Mouse (Mus musculus) neural tube, embryonic 13.5 days (tissue): ENCODE results near the gene Enox1. TPM values are rescaled to one million over a fixed set of nuclear protein-coding genes. Genes with fewer than 3 reads are reported as not detected.

Experiments used
- ATAC-seq: fragments of 200-750 bp; cut with Nextera tagmentation; 2 replicates; pipeline ENCODE4 v1.8.0; 2017; ENCODE audit warnings: low read depth, mild to moderate bottlenecking, moderate TSS enrichment, moderate library complexity
- H3K27ac ChIP-seq: fragments of 300-500 bp; sonication (generic); replicated peaks from 2 replicates; pipeline ENCODE4 v1.5.1; 2015; ENCODE audit warnings: moderate library complexity, mild to moderate bottlenecking, inconsistent platforms
- H3K27me3 ChIP-seq: fragments of 300-500 bp; sonication (generic); 2 replicates; pipeline ENCODE4 v1.6.1; 2015; ENCODE audit warnings: mild to moderate bottlenecking, inconsistent platforms
- H3K36me3 ChIP-seq: fragments of 300-500 bp; sonication (generic); 2 replicates; pipeline ENCODE4 v1.6.1; 2015; ENCODE audit warnings: mild to moderate bottlenecking, inconsistent platforms
- H3K4me1 ChIP-seq: fragments of 300-500 bp; sonication (generic); replicated peaks from 2 replicates; pipeline ENCODE4 v1.6.1; 2015; ENCODE audit warnings: inconsistent platforms
- H3K4me2 ChIP-seq: fragments of 300-500 bp; sonication (generic); 2 replicates; pipeline ENCODE4 v1.6.1; 2015; ENCODE audit warnings: inconsistent platforms, mild to moderate bottlenecking, moderate library complexity
- H3K4me3 ChIP-seq: fragments of 300-500 bp; sonication (generic); 2 replicates; pipeline ENCODE4 v1.5.1; 2015; ENCODE audit warnings: mild to moderate bottlenecking, inconsistent platforms
- H3K9ac ChIP-seq: fragments of 300-500 bp; sonication (generic); 2 replicates; pipeline ENCODE4 v1.6.1; 2015; ENCODE audit warnings: moderate library complexity, mild to moderate bottlenecking, inconsistent platforms
- H3K9me3 ChIP-seq: fragments of 300-500 bp; sonication (generic); 2 replicates; pipeline ENCODE4 v1.6.1; 2016; ENCODE audit warnings: inconsistent platforms
- WGBS: fragments of 180-500 bp; shearing (Covaris S2); methylation state at CpG from one replicate; pipeline ENCODE4 v1.1.7; 2015; 5-methylcytosine and 5-hydroxymethylcytosine counted together
- polyA plus RNA-seq: library from polyadenylated mRNA; unstranded; fragments of >200 nt; fragmentation: Nextera tagmentation; extraction: Ambion mirVana; gene quantifications from 2 replicates; pipeline ENCODE4 v1.2.1, GENCODE M21; 2015

The Enox1 gene
- polyA plus RNA-seq, 1 experiment from 2014 or later = 44.9 TPM

GRCm38 (mm10) chr14:77626557-77627507, 470.3 kb downstream of the Enox1 start:
- Histone ChIP-seq H3K27me3 (no peaks in the 10 kb centered on the region), H3K4me2 (no peak overlapping the region), H3K4me3 (no peak overlapping the region), H3K36me3 (no peaks in the 10 kb centered on the region), H3K27ac (peak overlapping the region; percentile 24; the same call in 1 of the 2 replicates), H3K9me3 (no peaks in the 10 kb centered on the region), H3K4me1 (peaks cover 27% of the 10 kb centered on the region), H3K9ac (peak overlapping the region; percentile 18; the same call in 1 of the 2 replicates)
- ATAC-seq = peak; percentile 37; the same call in 1 of the 2 replicates
- 27% methylated on average over 12 of the region's 12 CpGs for WGBS

GRCm38 (mm10) chr14:77632466-77633171, 476.1 kb downstream of the Enox1 start:
- no peak overlapping the region for H3K4me2 ChIP-seq
- no peaks in the 10 kb centered on the region for H3K27me3 ChIP-seq
- H3K9me3 ChIP-seq = no peaks in the 10 kb centered on the region
- ATAC-seq = no peak
- H3K9ac ChIP-seq = no peak overlapping the region
- H3K4me3 ChIP-seq = no peak overlapping the region
- H3K27ac ChIP-seq = no peak overlapping the region
- no peaks in the 10 kb centered on the region for H3K36me3 ChIP-seq
- 93% methylated on average over 10 of the region's 10 CpGs for WGBS
- H3K4me1 ChIP-seq = peaks cover 39% of the 10 kb centered on the region

GRCm38 (mm10) chr14:77633172-77633542, 476.6 kb downstream of the Enox1 start:
- Histone ChIP-seq H3K4me2 (no peak overlapping the region), H3K36me3 (no peaks in the 10 kb centered on the region), H3K4me3 (no peak overlapping the region), H3K27me3 (no peaks in the 10 kb centered on the region), H3K27ac (no peak overlapping the region), H3K9me3 (no peaks in the 10 kb centered on the region), H3K4me1 (peaks cover 36% of the 10 kb centered on the region), H3K9ac (no peak overlapping the region)
- WGBS = 78% methylated on average over 2 of the region's 2 CpGs
- ATAC-seq = no peak

- ATAC-seq = 0 out of 2 replicates have a peak, but pooled peaks have one; percentile 20
- no peak overlapping the region for H3K4me3 ChIP-seq
- H3K27ac ChIP-seq = peak overlapping the region; percentile 59; the same call in 1 of the 2 replicates
- H3K9me3 ChIP-seq = no peaks in the 10 kb centered on the region
- no peaks in the 10 kb centered on the region for H3K27me3 ChIP-seq
- H3K4me1 ChIP-seq = peaks cover 32% of the 10 kb centered on the region
- no peak overlapping the region for H3K4me2 ChIP-seq
- 15% methylated on average over 6 of the region's 6 CpGs for WGBS
- no peak overlapping the region for H3K9ac ChIP-seq
- H3K36me3 ChIP-seq = 0 out of 2 replicates have a peak, but pooled peaks cover 3% of the 10 kb centered on the region
These were observed 480.4 kb downstream of the Enox1 start for GRCm38 (mm10) chr14:77636931-77637330.

GRCm38 (mm10) chr14:77638148-77638547, 481.6 kb downstream of the Enox1 start:
- WGBS = 76% methylated on average over 3 of the region's 3 CpGs
- Histone ChIP-seq H3K9me3 (no peaks in the 10 kb centered on the region), H3K27ac (no peak overlapping the region)

GRCm38 (mm10) chr14:77638616-77639015, 482.1 kb downstream of the Enox1 start:
- Histone ChIP-seq H3K9me3 (no peaks in the 10 kb centered on the region), H3K27ac (no peak overlapping the region), H3K36me3 (0 out of 2 replicates have a peak, but pooled peaks cover 3% of the 10 kb centered on the region), H3K4me3 (no peak overlapping the region), H3K4me2 (no peak overlapping the region), H3K9ac (no peak overlapping the region), H3K4me1 (peaks cover 26% of the 10 kb centered on the region), H3K27me3 (no peaks in the 10 kb centered on the region)
- no peak for ATAC-seq
- WGBS = 91% methylated on average over 3 of the region's 3 CpGs

More at GRCm38 (mm10) chr14:77638148-77638547, 481.6 kb downstream of the Enox1 start:
- Histone ChIP-seq H3K4me2 (no peak overlapping the region), H3K4me3 (no peak overlapping the region), H3K36me3 (0 out of 2 replicates have a peak, but pooled peaks cover 3% of the 10 kb centered on the region), H3K27me3 (no peaks in the 10 kb centered on the region), H3K4me1 (peaks cover 27% of the 10 kb centered on the region), H3K9ac (no peak overlapping the region)
- ATAC-seq = no peak

GRCm38 (mm10) chr14:77639586-77639985, 483.0 kb downstream of the Enox1 start:
- H3K9me3 ChIP-seq = no peaks in the 10 kb centered on the region
- H3K4me2 ChIP-seq = no peak overlapping the region
- H3K36me3 ChIP-seq = 0 out of 2 replicates have a peak, but pooled peaks cover 3% of the 10 kb centered on the region
- H3K27me3 ChIP-seq = no peaks in the 10 kb centered on the region
- H3K9ac ChIP-seq = no peak overlapping the region
- H3K4me3 ChIP-seq = no peak overlapping the region
- no peak overlapping the region for H3K27ac ChIP-seq
- WGBS = 61% methylated on average over 2 of the region's 2 CpGs
- peaks cover 26% of the 10 kb centered on the region for H3K4me1 ChIP-seq
- no peak for ATAC-seq

- 73% methylated on average over 6 of the region's 6 CpGs for WGBS
- ATAC-seq = no peak
- Histone ChIP-seq H3K9me3 (no peaks in the 10 kb centered on the region), H3K27me3 (no peaks in the 10 kb centered on the region), H3K4me3 (no peak overlapping the region), H3K9ac (no peak overlapping the region), H3K4me1 (peaks cover 11% of the 10 kb centered on the region), H3K27ac (no peak overlapping the region), H3K4me2 (no peak overlapping the region), H3K36me3 (0 out of 2 replicates have a peak, but pooled peaks cover 3% of the 10 kb centered on the region)
These were observed 485.8 kb downstream of the Enox1 start for GRCm38 (mm10) chr14:77642314-77642713.

- no peak for ATAC-seq
These were observed 489.6 kb downstream of the Enox1 start for GRCm38 (mm10) chr14:77646196-77646595.

GRCm38 (mm10) chr14:77647017-77647416, 490.5 kb downstream of the Enox1 start:
- no peak overlapping the region for H3K27ac ChIP-seq
- no peak overlapping the region for H3K4me3 ChIP-seq
- H3K36me3 ChIP-seq = no peaks in the 10 kb centered on the region
- H3K4me1 ChIP-seq = peaks cover 18% of the 10 kb centered on the region
- H3K4me2 ChIP-seq = no peak overlapping the region
- 91% methylated on average over 6 of the region's 6 CpGs for WGBS
- no peak overlapping the region for H3K9ac ChIP-seq
- H3K27me3 ChIP-seq = no peaks in the 10 kb centered on the region
- H3K9me3 ChIP-seq = no peaks in the 10 kb centered on the region
- ATAC-seq = no peak

More at GRCm38 (mm10) chr14:77646196-77646595, 489.6 kb downstream of the Enox1 start:
- 93% methylated on average over 2 of the region's 2 CpGs for WGBS
- no peaks in the 10 kb centered on the region for H3K27me3 ChIP-seq
- no peak overlapping the region for H3K4me2 ChIP-seq
- H3K9ac ChIP-seq = no peak overlapping the region
- H3K27ac ChIP-seq = no peak overlapping the region
- no peak overlapping the region for H3K4me3 ChIP-seq
- H3K4me1 ChIP-seq = peaks cover 18% of the 10 kb centered on the region
- H3K9me3 ChIP-seq = no peaks in the 10 kb centered on the region
- H3K36me3 ChIP-seq = no peaks in the 10 kb centered on the region

- peaks cover 22% of the 10 kb centered on the region for H3K4me1 ChIP-seq
- H3K9me3 ChIP-seq = no peaks in the 10 kb centered on the region
- WGBS = 80% methylated on average over 8 of the region's 8 CpGs
- H3K36me3 ChIP-seq = no peaks in the 10 kb centered on the region
- ATAC-seq = no peak
- 0 out of 2 replicates have a peak overlapping the region, but pooled peaks have one; percentile 75 for H3K27ac ChIP-seq
- no peak overlapping the region for H3K9ac ChIP-seq
- H3K4me3 ChIP-seq = no peak overlapping the region
- H3K4me2 ChIP-seq = no peak overlapping the region
- H3K27me3 ChIP-seq = no peaks in the 10 kb centered on the region
These were observed 491.7 kb downstream of the Enox1 start for GRCm38 (mm10) chr14:77648305-77648704.

GRCm38 (mm10) chr14:77658739-77659138, 502.2 kb downstream of the Enox1 start:
- Histone ChIP-seq H3K4me3 (no peak overlapping the region), H3K4me1 (peaks cover 28% of the 10 kb centered on the region), H3K9me3 (peaks cover 5% of the 10 kb centered on the region), H3K27ac (peak overlapping the region; percentile 49; the same call in 1 of the 2 replicates), H3K36me3 (no peaks in the 10 kb centered on the region), H3K27me3 (no peaks in the 10 kb centered on the region), H3K4me2 (no peak overlapping the region), H3K9ac (no peak overlapping the region)
- no peak for ATAC-seq
- whole genome bisulfite sequencing = 53% methylated on average over 4 of the region's 4 CpGs
